Mouse (Mus musculus): ENCODE data around the gene Atxn1.

GRCm38 (mm10) chr13:45852288-45852687 lies 112.5 kb downstream of the Atxn1 start:
- no peak for TF ChIP-seq POLR2A (IDR thresholded peaks at IDR 0.05; ENCODE audit: borderline replicate concordance, extremely low read depth, low read depth, low read length)
- no peak for TF ChIP-seq CTCF (IDR thresholded peaks at IDR 0.05; ENCODE audit: insufficient read depth, low read length)

Data from lung, adult 2 months (tissue).